Mouse (Mus musculus) adrenal gland, adult 2 months (tissue): Measurements from ENCODE around the gene Cd38. TPM values are rescaled to one million over a fixed set of nuclear protein-coding genes. Genes with fewer than 3 reads are reported as not detected.
A peak's percentile ranks its signal among the peaks of the same experiment; 100 is the strongest.
"Not testable (repeated sequence)": the region's sequence is repeated elsewhere in the genome, so short reads cannot be mapped to it uniquely, and the experiment has no call there.

Experiments
- DNase-seq: peaks from one replicate; pipeline ENCODE4 v3.0.0; 2021
- polyA plus RNA-seq: library from polyadenylated mRNA; depleted of rRNA; stranded (reverse); fragments of >200 nt; gene quantifications from 2 replicates; pipeline ENCODE4 v1.2.3, GENCODE M21; 2012
- total RNA-seq, 2 experiments: library from RNA; stranded (reverse); gene quantifications; 2 replicates each; pipeline ENCODE4 v1.2.3; 2021

Gene Cd38
- total and polyA plus RNA-seq, 3 experiments, result 5.3 to 15.1 (median 11.5) TPM

GRCm38 (mm10) chr5:43859663-43860062 lies 8.7 kb upstream of the Cd38 start:
- no peak for DNase-seq

- DNase-seq, result no peak
Observed at GRCm38 (mm10) chr5:43860096-43860495, 8.3 kb upstream of the Cd38 start.

- DNase-seq, result no peak
Observed at GRCm38 (mm10) chr5:43860670-43861431, 7.5 kb upstream of the Cd38 start.

- DNase-seq, result no peak
Observed at GRCm38 (mm10) chr5:43863642-43864041, 4.7 kb upstream of the Cd38 start.

GRCm38 (mm10) chr5:43865316-43865715 lies 3.0 kb upstream of the Cd38 start:
- no peak for DNase-seq

- DNase-seq, result peak; percentile 57
Observed at GRCm38 (mm10) chr5:43868711-43869600, 603 bp downstream of the Cd38 start.

- no peak for DNase-seq
Observed at GRCm38 (mm10) chr5:43871845-43872244, 3.5 kb downstream of the Cd38 start.

GRCm38 (mm10) chr5:43872652-43873051 lies 4.3 kb downstream of the Cd38 start:
- DNase-seq, result no peak

- DNase-seq, result no peak
Observed at GRCm38 (mm10) chr5:43882034-43882433, 13.7 kb downstream of the Cd38 start.

- no peak for DNase-seq
Observed at GRCm38 (mm10) chr5:43885060-43885820, 16.9 kb downstream of the Cd38 start.

- peak; percentile 22 for DNase-seq
Observed at GRCm38 (mm10) chr5:43892386-43892785, 24.0 kb downstream of the Cd38 start.

GRCm38 (mm10) chr5:43894113-43894512 lies 25.8 kb downstream of the Cd38 start:
- peak; percentile 71 for DNase-seq

GRCm38 (mm10) chr5:43895931-43896330 lies 27.6 kb downstream of the Cd38 start:
- peak; percentile 13 for DNase-seq

GRCm38 (mm10) chr5:43904685-43905084 lies 36.3 kb downstream of the Cd38 start:
- DNase-seq, result no peak

GRCm38 (mm10) chr5:43909213-43909612 lies 40.9 kb downstream of the Cd38 start:
- no peak for DNase-seq

GRCm38 (mm10) chr5:43910006-43910405 lies 41.7 kb downstream of the Cd38 start:
- DNase-seq, result no peak

- DNase-seq, result not testable (repeated sequence)
Observed at GRCm38 (mm10) chr5:43912844-43913243, 44.5 kb downstream of the Cd38 start, which contains the start of gene Gm7879. Gm7879 (plus strand) TSS chr5:43913144.

- no peak for DNase-seq
Observed at GRCm38 (mm10) chr5:43915261-43915886, 47.0 kb downstream of the Cd38 start.

GRCm38 (mm10) chr5:43921877-43922276 lies 53.5 kb downstream of the Cd38 start:
- DNase-seq, result no peak

GRCm38 (mm10) chr5:43923933-43924332 lies 55.6 kb downstream of the Cd38 start:
- peak; percentile 74 for DNase-seq

GRCm38 (mm10) chr5:43927729-43928128 lies 59.4 kb downstream of the Cd38 start:
- no peak for DNase-seq

GRCm38 (mm10) chr5:43933269-43933668 lies 64.9 kb downstream of the Cd38 start:
- no peak for DNase-seq
